Mouse (Mus musculus) cerebellum, adult 11-12 months (tissue): ENCODE measurements around the gene Mex3a.

ENCODE experiments used
- DNase-seq: peaks from one replicate; pipeline ENCODE4 v3.0.0; 2022

The Mex3a gene

DNA sequence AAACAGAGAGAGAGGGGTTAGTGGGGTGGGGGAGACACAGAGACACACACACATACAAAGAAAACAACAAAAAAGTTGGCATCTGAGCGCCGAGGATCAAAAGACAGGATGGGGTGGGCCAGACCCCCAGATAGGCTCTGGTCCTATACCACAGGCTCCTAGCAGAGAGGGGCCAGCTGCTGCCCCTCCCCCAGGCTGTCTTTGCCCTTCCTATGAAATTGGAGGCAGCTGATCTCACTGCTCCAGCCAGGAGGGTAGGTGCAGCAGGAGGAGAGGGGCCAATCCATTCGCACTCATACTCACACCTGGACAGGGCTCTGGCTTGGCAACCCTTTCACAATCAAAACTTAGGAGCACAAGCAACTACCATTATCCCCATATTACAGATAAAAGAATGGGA lies 22.9 kb upstream of the Mex3a start:
- no peak for DNase-seq

- peak; percentile 95 for DNase-seq
Measured at GRCm38 (mm10) chr3:88509692-88510420, 22.3 kb upstream of the Mex3a start, which contains the start of gene Lmna. TSS of gene Lmna (minus strand) at chr3:88509956.

GRCm38 (mm10) chr3:88510421-88511289 lies 21.5 kb upstream of the Mex3a start:
- DNase-seq, result peak; percentile 34

GRCm38 (mm10) chr3:88511559-88511958 lies 20.6 kb upstream of the Mex3a start:
- no peak for DNase-seq

DNA sequence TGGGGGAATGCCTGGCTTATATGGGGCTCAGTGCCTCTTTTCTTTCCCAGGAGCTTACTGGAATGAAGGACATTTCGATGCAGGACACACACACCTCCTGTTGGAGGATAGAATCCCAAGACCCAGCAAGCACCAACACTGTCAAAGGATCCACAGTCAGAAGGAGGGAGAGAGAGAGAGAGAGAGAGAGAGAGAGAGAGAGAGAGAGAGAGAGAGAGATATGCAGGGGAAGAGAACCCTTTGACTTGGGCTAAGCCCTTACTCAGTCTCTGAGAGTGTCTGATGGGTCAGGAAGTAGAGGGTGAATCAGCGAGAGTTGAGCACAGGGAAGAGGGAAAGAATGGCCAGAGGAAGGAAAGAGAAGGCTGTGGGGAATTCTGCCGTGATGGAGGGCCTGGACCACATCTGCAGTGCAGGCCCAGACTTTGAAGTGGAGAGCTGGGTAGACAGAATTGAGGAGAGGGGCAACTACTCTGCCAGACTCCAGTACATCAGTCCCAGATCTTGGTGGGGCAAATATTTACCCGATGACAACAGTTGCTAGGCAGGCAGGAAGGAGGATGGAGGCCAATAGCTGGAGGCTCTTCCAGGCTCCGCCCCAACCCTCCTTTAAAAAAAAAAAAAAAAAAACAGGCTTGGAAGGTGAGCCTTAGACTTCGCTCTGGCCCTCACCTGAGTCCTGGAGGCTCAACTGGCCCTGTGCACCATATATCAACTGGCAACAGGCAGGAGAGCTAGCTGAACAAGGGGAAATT lies 19.9 kb upstream of the Mex3a start:
- no peak for DNase-seq

GRCm38 (mm10) chr3:88512896-88513545 lies 19.2 kb upstream of the Mex3a start:
- DNase-seq, result no peak

- no peak for DNase-seq
Measured at GRCm38 (mm10) chr3:88513546-88514115, 18.6 kb upstream of the Mex3a start.

DNA sequence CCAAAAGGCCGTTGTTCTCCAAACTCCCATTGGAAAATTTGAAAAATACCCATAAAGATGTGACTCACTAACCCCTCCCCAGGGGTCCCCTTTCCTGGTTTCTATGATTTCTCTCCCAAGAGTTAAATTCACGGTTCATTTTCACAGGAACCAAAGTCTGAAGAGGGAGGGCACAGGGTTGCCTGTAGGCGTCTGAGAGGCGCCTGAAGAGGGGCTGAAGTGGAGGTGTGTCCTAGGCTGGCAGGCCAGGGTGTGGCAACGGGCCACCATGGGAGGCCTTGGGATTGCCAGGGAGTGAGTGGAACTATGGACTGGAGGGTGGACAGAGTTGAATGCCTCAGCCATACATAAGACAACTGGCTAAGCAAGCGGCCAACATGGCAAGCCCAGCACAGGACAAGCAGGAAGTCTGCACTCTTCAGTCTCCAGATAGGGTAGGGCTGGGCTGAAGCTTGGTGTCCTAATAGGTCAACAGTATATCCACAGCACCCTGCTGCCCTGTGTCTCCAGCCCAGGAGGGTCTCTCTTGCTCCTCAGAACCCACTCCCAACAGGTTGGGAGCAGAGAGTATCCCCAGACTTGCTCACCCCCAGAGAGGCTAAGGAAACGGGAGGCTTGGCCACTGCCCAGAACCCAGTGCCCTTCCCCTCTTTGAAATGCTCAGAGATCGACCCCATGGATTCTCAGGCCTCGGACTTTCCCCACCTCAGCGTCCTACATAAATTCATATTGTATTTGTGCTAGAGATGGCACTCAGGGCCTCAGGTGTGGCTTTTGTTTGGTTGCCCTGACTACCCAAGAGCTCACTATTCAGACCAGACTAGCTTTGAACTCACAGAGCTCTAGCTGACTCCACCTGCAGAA lies 17.7 kb upstream of the Mex3a start:
- DNase-seq, result no peak

GRCm38 (mm10) chr3:88515095-88515386 lies 17.2 kb upstream of the Mex3a start:
- no peak for DNase-seq

GRCm38 (mm10) chr3:88516407-88516806 lies 15.8 kb upstream of the Mex3a start:
- no peak for DNase-seq

GRCm38 (mm10) chr3:88518411-88518810 lies 13.8 kb upstream of the Mex3a start:
- no peak for DNase-seq

GRCm38 (mm10) chr3:88520078-88520477 lies 12.1 kb upstream of the Mex3a start:
- no peak for DNase-seq

DNA sequence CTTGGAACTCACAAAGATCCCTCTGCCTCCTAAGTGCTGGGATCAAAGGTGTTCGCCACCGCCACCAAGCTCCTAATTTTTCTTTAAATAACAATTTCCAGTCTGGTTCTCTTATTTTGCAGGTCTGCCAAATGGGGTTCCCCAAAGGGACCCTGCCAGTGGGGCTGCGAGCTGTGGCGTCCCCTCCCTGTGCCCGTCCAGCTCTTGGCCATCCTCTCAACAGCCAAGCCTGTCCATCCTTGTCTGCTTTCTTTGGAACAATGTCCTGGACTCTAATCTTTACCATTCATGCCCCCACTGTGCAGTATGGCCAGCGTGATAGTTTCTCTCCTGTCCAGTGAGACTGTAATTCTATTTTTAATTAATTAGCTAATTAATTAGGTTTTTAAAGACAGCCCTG lies 11.0 kb upstream of the Mex3a start:
- no peak for DNase-seq

- DNase-seq, result peak; percentile 42
Measured at GRCm38 (mm10) chr3:88521803-88522331, 10.3 kb upstream of the Mex3a start.

DNA sequence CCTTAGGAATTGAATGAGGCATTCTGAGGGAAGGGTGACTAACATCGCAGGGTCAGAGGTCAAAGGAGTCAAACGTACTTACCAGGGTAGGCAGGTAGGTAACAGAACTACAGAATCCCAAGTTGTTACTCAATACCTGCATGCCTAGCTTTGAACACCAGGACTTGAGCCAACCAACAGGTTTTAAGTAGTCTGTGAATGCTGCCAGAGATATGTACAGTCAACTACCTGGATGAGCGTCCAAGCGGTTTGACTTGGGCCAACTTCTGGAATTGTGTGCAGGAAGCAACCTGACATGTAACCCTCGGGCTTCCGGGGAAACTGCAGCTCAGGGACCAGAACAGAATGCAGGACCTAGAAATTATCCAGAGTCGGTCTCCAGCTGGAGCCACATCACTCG lies 9.2 kb upstream of the Mex3a start:
- no peak for DNase-seq

GRCm38 (mm10) chr3:88525021-88525420 lies 7.2 kb upstream of the Mex3a start:
- peak; percentile 15 for DNase-seq

DNA sequence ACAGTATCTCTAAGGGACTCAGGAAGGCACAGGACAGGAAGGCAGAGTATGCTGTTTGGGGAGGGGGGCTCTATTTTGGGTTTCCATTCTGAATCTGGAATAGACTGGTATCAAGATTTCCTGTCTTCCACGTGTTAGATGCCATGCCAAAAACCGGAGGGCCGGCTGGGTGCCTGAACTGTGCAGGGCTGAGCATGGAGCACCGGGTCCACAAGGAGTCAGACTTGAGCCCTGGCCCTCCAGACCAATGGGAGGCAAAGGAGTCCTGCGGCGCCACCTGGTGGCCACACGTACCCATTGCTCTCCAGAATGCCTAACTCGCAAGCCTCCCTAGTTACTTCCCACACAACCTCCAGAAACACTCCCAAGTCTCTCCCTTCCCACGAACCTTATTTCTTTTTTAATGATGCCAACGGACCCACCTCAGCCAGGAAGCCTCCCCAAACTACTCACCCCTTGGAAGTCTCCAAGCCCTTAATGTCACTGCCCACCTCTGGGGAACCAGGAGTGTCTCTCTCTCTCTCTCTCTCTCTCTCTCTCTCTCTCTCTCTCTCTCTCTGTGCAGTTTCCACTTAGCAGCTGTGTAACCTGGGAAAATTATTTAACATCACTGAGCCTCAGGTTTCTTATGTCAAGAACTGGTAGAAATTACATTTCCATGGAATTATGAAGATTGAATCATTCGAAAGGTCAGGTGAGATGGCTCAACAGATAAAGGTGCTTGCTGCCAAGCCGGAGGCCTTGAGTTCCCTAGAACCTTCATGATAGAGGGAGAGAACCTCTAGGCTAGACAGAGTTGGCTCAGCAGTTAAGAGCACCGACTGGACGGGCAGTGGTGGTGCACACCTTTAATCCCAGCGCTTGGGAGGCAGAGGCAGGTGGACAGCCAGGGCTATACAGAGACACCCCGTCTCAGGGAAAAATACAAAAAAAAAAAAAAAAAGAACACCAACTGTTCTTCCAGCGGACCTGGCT lies 5.8 kb upstream of the Mex3a start:
- peak; percentile 86 for DNase-seq

- DNase-seq, result no peak
Measured at GRCm38 (mm10) chr3:88527565-88527964, 4.6 kb upstream of the Mex3a start.

GRCm38 (mm10) chr3:88528646-88529045 lies 3.5 kb upstream of the Mex3a start:
- no peak for DNase-seq
